Mouse (Mus musculus) duodenum, adult 2 months (tissue): ENCODE results near the gene Irak1bp1. TPM values are rescaled to one million over a fixed set of nuclear protein-coding genes. Genes with fewer than 3 reads are reported as not detected.

ENCODE experiments used
- polyA plus RNA-seq: library from polyadenylated mRNA; depleted of rRNA; stranded (reverse); fragments of >200 nt; gene quantifications from 2 replicates; pipeline ENCODE4 v1.2.3, GENCODE M21; 2012; ENCODE audit warnings: low replicate concordance; rRNA removed

Gene Irak1bp1
- 4.3 and 6.1 TPM in 2 replicates for polyA plus RNA-seq

GRCm38 (mm10) chr9:82829007-82829689, at the start of gene Irak1bp1:
Gene Irak1bp1 (plus strand): TSS chr9:82829540.

Other genes with a start within 250 kb of the Irak1bp1 start
- gene Phip, start 146.0 kb downstream of the Irak1bp1 start, polyA plus RNA-seq, result 0.32 and 0.51 TPM in 2 replicates